Mouse (Mus musculus) c-Kit-positive CD71-negative TER-119-negative erythroid progenitor cells, embryonic 14.5 days (primary cell): ENCODE measurements around the gene Them5.

Experiments
- DNase-seq: peaks from one replicate; pipeline ENCODE4 v3.0.0-alpha.2; 2013; ENCODE audit warnings: low read depth

The Them5 gene

GRCm38 (mm10) chr3:94372038-94372437 is 30.1 kb downstream of the Them5 start:
- no peak for DNase-seq

GRCm38 (mm10) chr3:94372641-94373040 is 30.7 kb downstream of the Them5 start, which contains the start of gene Rorc:
Rorc (plus strand) TSS chr3:94372794.
- DNase-seq, result no peak

GRCm38 (mm10) chr3:94373090-94373489 is 31.2 kb downstream of the Them5 start:
- no peak for DNase-seq

- no peak for DNase-seq
Observed at GRCm38 (mm10) chr3:94373597-94374011, 31.7 kb downstream of the Them5 start.

- DNase-seq, result no peak
Observed at GRCm38 (mm10) chr3:94374636-94375035, 32.7 kb downstream of the Them5 start.

- no peak for DNase-seq
Observed at GRCm38 (mm10) chr3:94375146-94375545, 33.2 kb downstream of the Them5 start.

- DNase-seq, result no peak
Observed at GRCm38 (mm10) chr3:94375861-94376260, 34.0 kb downstream of the Them5 start.

GRCm38 (mm10) chr3:94377028-94377923 is 35.4 kb downstream of the Them5 start:
- no peak for DNase-seq

GRCm38 (mm10) chr3:94379831-94380510 is 38.1 kb downstream of the Them5 start:
- no peak for DNase-seq

- no peak for DNase-seq
Observed at GRCm38 (mm10) chr3:94382308-94382707, 40.4 kb downstream of the Them5 start.

- DNase-seq, result no peak
Observed at GRCm38 (mm10) chr3:94383476-94383875, 41.6 kb downstream of the Them5 start.

GRCm38 (mm10) chr3:94386671-94387070 is 44.8 kb downstream of the Them5 start:
- no peak for DNase-seq

GRCm38 (mm10) chr3:94387391-94387790 is 45.5 kb downstream of the Them5 start:
- DNase-seq, result no peak

- no peak for DNase-seq
Observed at GRCm38 (mm10) chr3:94388047-94388446, 46.1 kb downstream of the Them5 start.

- DNase-seq, result no peak
Observed at GRCm38 (mm10) chr3:94389420-94389819, 47.5 kb downstream of the Them5 start.

- DNase-seq, result no peak
Observed at GRCm38 (mm10) chr3:94391001-94391400, 49.1 kb downstream of the Them5 start.

- no peak for DNase-seq
Observed at GRCm38 (mm10) chr3:94392128-94392527, 50.2 kb downstream of the Them5 start.

- no peak for DNase-seq
Observed at GRCm38 (mm10) chr3:94393049-94393448, 51.1 kb downstream of the Them5 start.

GRCm38 (mm10) chr3:94396336-94396735 is 54.4 kb downstream of the Them5 start:
- DNase-seq, result no peak

- no peak for DNase-seq
Observed at GRCm38 (mm10) chr3:94396851-94397250, 55.0 kb downstream of the Them5 start.
